Mouse (Mus musculus): Measurements from ENCODE around the gene Cwc22.

Cwc22 gene

GRCm38 (mm10) chr2:77923182-77923581, 23.0 kb downstream of the Cwc22 start:
- no peak for DNase-seq

- DNase-seq: no peak
These were observed 24.9 kb downstream of the Cwc22 start for GRCm38 (mm10) chr2:77921307-77921706.

- DNase-seq: no peak
These were observed 25.6 kb downstream of the Cwc22 start for GRCm38 (mm10) chr2:77920621-77921020.

- no peak for DNase-seq
These were observed 27.7 kb downstream of the Cwc22 start for GRCm38 (mm10) chr2:77918474-77918873.

GRCm38 (mm10) chr2:77918006-77918405, 28.2 kb downstream of the Cwc22 start:
- DNase-seq: no peak

GRCm38 (mm10) chr2:77917360-77917734, 28.8 kb downstream of the Cwc22 start:
- no peak for DNase-seq

- DNase-seq: no peak
These were observed 29.4 kb downstream of the Cwc22 start for GRCm38 (mm10) chr2:77916586-77917359.

- no peak for DNase-seq
These were observed 31.0 kb downstream of the Cwc22 start for GRCm38 (mm10) chr2:77915187-77915586.

- DNase-seq: no peak
These were observed 32.5 kb downstream of the Cwc22 start for GRCm38 (mm10) chr2:77913628-77914027.

GRCm38 (mm10) chr2:77912197-77912596, 34.0 kb downstream of the Cwc22 start:
- no peak for DNase-seq

- DNase-seq: no peak
These were observed 34.7 kb downstream of the Cwc22 start for GRCm38 (mm10) chr2:77911452-77911851.

- DNase-seq: no peak
These were observed 36.0 kb downstream of the Cwc22 start for GRCm38 (mm10) chr2:77910216-77910615.

- no peak for DNase-seq
These were observed 39.0 kb downstream of the Cwc22 start for GRCm38 (mm10) chr2:77907164-77907563.

- no peak for DNase-seq
These were observed 41.2 kb downstream of the Cwc22 start for GRCm38 (mm10) chr2:77905023-77905422.

GRCm38 (mm10) chr2:77904495-77904894, 41.7 kb downstream of the Cwc22 start:
- no peak for DNase-seq

- no peak for DNase-seq
These were observed 42.2 kb downstream of the Cwc22 start for GRCm38 (mm10) chr2:77903979-77904378.

- no peak for DNase-seq
These were observed 43.1 kb downstream of the Cwc22 start for GRCm38 (mm10) chr2:77903098-77903497.

GRCm38 (mm10) chr2:77901269-77901668, 44.9 kb downstream of the Cwc22 start:
- no peak for DNase-seq

GRCm38 (mm10) chr2:77900741-77901140, 45.4 kb downstream of the Cwc22 start:
- DNase-seq: no peak

GRCm38 (mm10) chr2:77900111-77900510, 46.1 kb downstream of the Cwc22 start:
- DNase-seq: no peak

GRCm38 (mm10) chr2:77898436-77898835, 47.7 kb downstream of the Cwc22 start:
- no peak for DNase-seq

- DNase-seq: no peak
These were observed 48.2 kb downstream of the Cwc22 start for GRCm38 (mm10) chr2:77897988-77898387.

- no peak for DNase-seq
These were observed 48.6 kb downstream of the Cwc22 start for GRCm38 (mm10) chr2:77897558-77897899.

GRCm38 (mm10) chr2:77896843-77897557, 49.2 kb downstream of the Cwc22 start:
- DNase-seq: no peak
